Mouse (Mus musculus) CD4-positive naive resting alpha-beta T cell, adult 57 days (primary cell): Measurements from ENCODE around the gene Fis1. TPM values are rescaled to one million over a fixed set of nuclear protein-coding genes. Genes with fewer than 3 reads are reported as not detected.

Experiments used
- total RNA-seq: library from RNA; stranded (reverse); gene quantifications from one replicate; pipeline ENCODE4 v1.2.4, GENCODE M21; 2023

Gene Fis1
- 120 TPM for total RNA-seq

GRCm38 (mm10) chr5:136953015-136953414 lies at the start of gene Fis1:
Gene Fis1, plus strand, starts transcription at chr5:136953275.

GRCm38 (mm10) chr5:136907991-136908857 lies 44.9 kb upstream of the Fis1 start, which contains the start of gene Ift22:
Gene Ift22, plus strand, starts transcription at chr5:136908150.

GRCm38 (mm10) chr5:136966331-136966730 lies 13.3 kb downstream of the Fis1 start, which contains the start of gene Cldn15:
Gene Cldn15, plus strand, starts transcription at chr5:136966616.

GRCm38 (mm10) chr5:136986695-136987137 lies 33.6 kb downstream of the Fis1 start, which contains the start of gene Plod3:
Gene Plod3, plus strand, starts transcription at chr5:136987019.

GRCm38 (mm10) chr5:136987934-136988271 lies 34.8 kb downstream of the Fis1 start, which contains the start of gene Znhit1:
Gene Znhit1, minus strand, starts transcription at chr5:136988021.

Other genes starting within 250 kb of the Fis1 start
- not detected for gene Col26a1, start 70.1 kb upstream of the Fis1 start, total RNA-seq
- gene Ift22, start 45.1 kb upstream of the Fis1 start, total RNA-seq, result 0.92 TPM
- 2.0 TPM for gene Cldn15, start 13.3 kb downstream of the Fis1 start, total RNA-seq
- gene Plod3, start 33.7 kb downstream of the Fis1 start, total RNA-seq, result 12.5 TPM
- gene Znhit1, start 34.7 kb downstream of the Fis1 start, total RNA-seq, result 21.4 TPM
- not detected for gene Vgf, start 73.1 kb downstream of the Fis1 start, total RNA-seq
- 27.0 TPM for gene Ap1s1, start 92.9 kb downstream of the Fis1 start, total RNA-seq
- gene Serpine1, start 119.0 kb downstream of the Fis1 start, total RNA-seq, result 0.30 TPM
- gene Trim56, start 162.9 kb downstream of the Fis1 start, total RNA-seq, result 93.5 TPM
- not detected for gene Muc3, start 196.0 kb downstream of the Fis1 start, total RNA-seq